Mouse (Mus musculus) embryonic facial prominence, embryonic 10.5 days (tissue): ENCODE data around the gene Gen1. TPM values are rescaled to one million over a fixed set of nuclear protein-coding genes. Genes with fewer than 3 reads are reported as not detected.
A peak's percentile ranks its signal among the peaks of the same experiment; 100 is the strongest.

Experiments
- DNase-seq: peaks from one replicate; pipeline ENCODE4 v3.0.0-alpha.2; 2017; ENCODE audit warnings: low spot score
- H3K27ac ChIP-seq: fragments of 300-500 bp; sonication (generic); replicated peaks from 2 replicates; pipeline ENCODE4 v1.5.1; 2016; ENCODE audit warnings: mild to moderate bottlenecking
- H3K27me3 ChIP-seq: fragments of 300-500 bp; sonication (generic); replicated peaks from 2 replicates; pipeline ENCODE4 v1.6.1; 2016; ENCODE audit warnings: low read depth, mild to moderate bottlenecking; ENCODE audit not compliant: poor library complexity, severe bottlenecking
- H3K36me3 ChIP-seq: fragments of 300-500 bp; sonication (generic); replicated peaks from 2 replicates; pipeline ENCODE4 v1.6.1; 2016; ENCODE audit warnings: mild to moderate bottlenecking, moderate library complexity
- H3K4me1 ChIP-seq: fragments of 300-500 bp; sonication (generic); 2 replicates; pipeline ENCODE4 v1.6.1; 2016
- H3K4me3 ChIP-seq: fragments of 300-500 bp; sonication (generic); 2 replicates; pipeline ENCODE4 v1.5.1; 2016; ENCODE audit warnings: mild to moderate bottlenecking, moderate library complexity
- H3K9me3 ChIP-seq: fragments of 300-500 bp; sonication (generic); 2 replicates; pipeline ENCODE4 v1.6.1; 2016; ENCODE audit warnings: mild to moderate bottlenecking
- WGBS: fragments of 180-500 bp; shearing (Covaris S2); methylation state at CpG from one replicate; pipeline ENCODE4 v1.1.7; 2016; 5-methylcytosine and 5-hydroxymethylcytosine counted together
- polyA plus RNA-seq: library from polyadenylated mRNA; unstranded; fragments of >200 nt; fragmentation: Nextera tagmentation; extraction: Ambion mirVana; gene quantifications from 2 replicates; pipeline ENCODE4 v1.2.1, GENCODE M21; 2016

Gen1 gene
- polyA plus RNA-seq: 17.2 and 20.0 TPM in 2 replicates

GRCm38 (mm10) chr12:11265382-11266281 is at the start of gene Gen1, which contains the start of gene Smc6:
TSS of gene Gen1 (minus strand) at chr12:11265801.
TSS of gene Smc6 (plus strand) at chr12:11265886.
- Histone ChIP-seq H3K27ac (peak within 1 kb of the TSS; percentile 97), H3K4me1 (peaks cover 31% of the 10 kb centered on the region), H3K4me3 (peak within 1 kb of the TSS; percentile 88), H3K36me3 (peaks cover 5% of the 10 kb centered on the region; the same call in 1 of the 2 replicates), H3K27me3 (no peaks in the 10 kb centered on the region), H3K9me3 (no peaks in the 10 kb centered on the region)
- WGBS: under 1% methylated on average over 83 of the region's 83 CpGs
- peak; percentile 98 for DNase-seq

GRCm38 (mm10) chr12:11313840-11314239 is 48.2 kb upstream of the Gen1 start:
- H3K27me3 ChIP-seq: no peaks in the 10 kb centered on the region
- H3K9me3 ChIP-seq: no peaks in the 10 kb centered on the region
- H3K4me1 ChIP-seq: no peaks in the 10 kb centered on the region
- no peak overlapping the region for H3K4me3 ChIP-seq
- no peak for DNase-seq
- H3K36me3 ChIP-seq: peaks cover 82% of the 10 kb centered on the region
- 83% methylated on average over 1 of the region's 1 CpGs for WGBS
- H3K27ac ChIP-seq: no peak overlapping the region

- Histone ChIP-seq H3K27me3 (no peaks in the 10 kb centered on the region), H3K9me3 (no peaks in the 10 kb centered on the region), H3K27ac (no peak overlapping the region), H3K4me1 (no peaks in the 10 kb centered on the region), H3K4me3 (no peak overlapping the region), H3K36me3 (peaks cover 83% of the 10 kb centered on the region)
- 93% methylated on average over 2 of the region's 2 CpGs for WGBS
- DNase-seq: no peak
Observed at GRCm38 (mm10) chr12:11311106-11311505, 45.5 kb upstream of the Gen1 start.

GRCm38 (mm10) chr12:11306753-11307645 is 41.4 kb upstream of the Gen1 start:
- 90% methylated on average over 8 of the region's 8 CpGs for WGBS
- H3K27me3 ChIP-seq: no peaks in the 10 kb centered on the region
- H3K27ac ChIP-seq: no peak overlapping the region
- no peak for DNase-seq
- H3K4me1 ChIP-seq: no peaks in the 10 kb centered on the region
- H3K9me3 ChIP-seq: no peaks in the 10 kb centered on the region
- H3K4me3 ChIP-seq: no peak overlapping the region
- peaks cover 93% of the 10 kb centered on the region for H3K36me3 ChIP-seq

GRCm38 (mm10) chr12:11300858-11301257 is 35.3 kb upstream of the Gen1 start:
- Histone ChIP-seq H3K9me3 (no peaks in the 10 kb centered on the region), H3K36me3 (peaks cover 95% of the 10 kb centered on the region), H3K27me3 (no peaks in the 10 kb centered on the region), H3K27ac (no peak overlapping the region), H3K4me3 (no peak overlapping the region), H3K4me1 (no peaks in the 10 kb centered on the region)
- WGBS: 96% methylated on average over 1 of the region's 1 CpGs
- DNase-seq: no peak

- Histone ChIP-seq H3K27me3 (no peaks in the 10 kb centered on the region), H3K4me1 (no peaks in the 10 kb centered on the region), H3K9me3 (no peaks in the 10 kb centered on the region), H3K36me3 (peaks cover 97% of the 10 kb centered on the region), H3K4me3 (no peak overlapping the region), H3K27ac (no peak overlapping the region)
- WGBS: 92% methylated on average over 2 of the region's 2 CpGs
- DNase-seq: no peak
Observed at GRCm38 (mm10) chr12:11286382-11286781, 20.8 kb upstream of the Gen1 start.

- peaks cover 94% of the 10 kb centered on the region for H3K36me3 ChIP-seq
- H3K27ac ChIP-seq: no peak overlapping the region
- no peak for DNase-seq
- 94% methylated on average over 2 of the region's 2 CpGs for WGBS
- H3K27me3 ChIP-seq: no peaks in the 10 kb centered on the region
- H3K4me3 ChIP-seq: no peak overlapping the region
- H3K9me3 ChIP-seq: no peaks in the 10 kb centered on the region
- no peaks in the 10 kb centered on the region for H3K4me1 ChIP-seq
Observed at GRCm38 (mm10) chr12:11281584-11281983, 16.0 kb upstream of the Gen1 start.

GRCm38 (mm10) chr12:11279886-11280285 is 14.3 kb upstream of the Gen1 start:
- Histone ChIP-seq H3K27me3 (no peaks in the 10 kb centered on the region), H3K4me3 (no peak overlapping the region), H3K27ac (no peak overlapping the region), H3K9me3 (no peaks in the 10 kb centered on the region), H3K4me1 (no peaks in the 10 kb centered on the region), H3K36me3 (peaks cover 89% of the 10 kb centered on the region)
- 89% methylated on average over 3 of the region's 3 CpGs for WGBS
- DNase-seq: no peak

GRCm38 (mm10) chr12:11277207-11277606 is 11.6 kb upstream of the Gen1 start:
- 93% methylated on average over 6 of the region's 6 CpGs for WGBS
- peaks cover 90% of the 10 kb centered on the region for H3K36me3 ChIP-seq
- H3K9me3 ChIP-seq: no peaks in the 10 kb centered on the region

GRCm38 (mm10) chr12:11276632-11277031 is 11.0 kb upstream of the Gen1 start:
- Histone ChIP-seq H3K27ac (no peak overlapping the region), H3K9me3 (no peaks in the 10 kb centered on the region), H3K4me1 (no peaks in the 10 kb centered on the region), H3K4me3 (no peak overlapping the region), H3K27me3 (no peaks in the 10 kb centered on the region), H3K36me3 (peaks cover 92% of the 10 kb centered on the region)
- 92% methylated on average over 2 of the region's 2 CpGs for WGBS
- no peak for DNase-seq

More at GRCm38 (mm10) chr12:11277207-11277606, 11.6 kb upstream of the Gen1 start:
- no peak overlapping the region for H3K27ac ChIP-seq
- no peaks in the 10 kb centered on the region for H3K27me3 ChIP-seq
- no peak for DNase-seq
- H3K4me1 ChIP-seq: no peaks in the 10 kb centered on the region
- H3K4me3 ChIP-seq: no peak overlapping the region

- Histone ChIP-seq H3K36me3 (peaks cover 69% of the 10 kb centered on the region), H3K27me3 (no peaks in the 10 kb centered on the region), H3K27ac (no peak overlapping the region), H3K4me1 (peaks cover 10% of the 10 kb centered on the region), H3K4me3 (no peak overlapping the region), H3K9me3 (no peaks in the 10 kb centered on the region)
- 87% methylated on average over 1 of the region's 1 CpGs for WGBS
- no peak for DNase-seq
Observed at GRCm38 (mm10) chr12:11273185-11273584, 7.6 kb upstream of the Gen1 start.

GRCm38 (mm10) chr12:11272568-11272967 is 7.0 kb upstream of the Gen1 start:
- 95% methylated on average over 4 of the region's 4 CpGs for WGBS
- H3K4me1 ChIP-seq: peaks cover 16% of the 10 kb centered on the region
- H3K9me3 ChIP-seq: no peaks in the 10 kb centered on the region
- no peak for DNase-seq
- no peak overlapping the region for H3K4me3 ChIP-seq
- no peak overlapping the region for H3K27ac ChIP-seq
- H3K36me3 ChIP-seq: peaks cover 62% of the 10 kb centered on the region
- no peaks in the 10 kb centered on the region for H3K27me3 ChIP-seq
